Mouse (Mus musculus) brain, adult 2 months (tissue): ENCODE measurements around the gene Itpr2.

ENCODE experiments used
- DNase-seq: peaks from one replicate; pipeline ENCODE4 v3.0.0; 2011; ENCODE audit warnings: low read depth, low spot score

The Itpr2 gene

GRCm38 (mm10) chr6:146111781-146112180 lies 390.2 kb downstream of the Itpr2 start:
- DNase-seq: no peak

GRCm38 (mm10) chr6:146110832-146111741 lies 390.9 kb downstream of the Itpr2 start:
- DNase-seq: peak; percentile 94

GRCm38 (mm10) chr6:146110425-146110824 lies 391.6 kb downstream of the Itpr2 start:
- peak; percentile 40 for DNase-seq

- no peak for DNase-seq
Measured at GRCm38 (mm10) chr6:146108695-146109094, 393.3 kb downstream of the Itpr2 start.

- DNase-seq: no peak
Measured at GRCm38 (mm10) chr6:146107117-146107832, 394.7 kb downstream of the Itpr2 start.

- DNase-seq: peak; percentile 37
Measured at GRCm38 (mm10) chr6:146083056-146083961, 418.7 kb downstream of the Itpr2 start.

- DNase-seq: no peak
Measured at GRCm38 (mm10) chr6:146082476-146082875, 419.5 kb downstream of the Itpr2 start.

GRCm38 (mm10) chr6:146081578-146081977 lies 420.4 kb downstream of the Itpr2 start:
- no peak for DNase-seq

GRCm38 (mm10) chr6:146080546-146081512 lies 421.2 kb downstream of the Itpr2 start:
- DNase-seq: no peak

- peak; percentile 31 for DNase-seq
Measured at GRCm38 (mm10) chr6:146079734-146080443, 422.1 kb downstream of the Itpr2 start.

GRCm38 (mm10) chr6:146079261-146079660 lies 422.8 kb downstream of the Itpr2 start:
- DNase-seq: peak; percentile 87

- no peak for DNase-seq
Measured at GRCm38 (mm10) chr6:146078136-146078535, 423.9 kb downstream of the Itpr2 start.

- DNase-seq: peak; percentile 61
Measured at GRCm38 (mm10) chr6:146077124-146077889, 424.7 kb downstream of the Itpr2 start.

GRCm38 (mm10) chr6:146072842-146073241 lies 429.2 kb downstream of the Itpr2 start:
- peak; percentile 53 for DNase-seq

- DNase-seq: no peak
Measured at GRCm38 (mm10) chr6:146071883-146072282, 430.1 kb downstream of the Itpr2 start.
